Mouse (Mus musculus) hindbrain, embryonic 10.5 days (tissue): Measurements from ENCODE around the gene Mrpl20. TPM values are rescaled to one million over a fixed set of nuclear protein-coding genes. Genes with fewer than 3 reads are reported as not detected.

Experiments used
- DNase-seq: peaks from one replicate; pipeline ENCODE4 v3.0.0-alpha.2; 2017; ENCODE audit warnings: low spot score
- H3K27ac ChIP-seq: fragments of 300-500 bp; sonication (generic); 2 replicates; pipeline ENCODE4 v1.5.1; 2016; ENCODE audit warnings: mild to moderate bottlenecking, moderate library complexity
- H3K27me3 ChIP-seq: fragments of 300-500 bp; sonication (generic); 2 replicates; pipeline ENCODE4 v1.6.1; 2016; ENCODE audit warnings: mild to moderate bottlenecking; ENCODE audit not compliant: poor library complexity, insufficient read depth, severe bottlenecking
- H3K36me3 ChIP-seq: fragments of 300-500 bp; sonication (generic); 2 replicates; pipeline ENCODE4 v1.6.1; 2016; ENCODE audit warnings: mild to moderate bottlenecking, moderate library complexity
- H3K4me1 ChIP-seq: fragments of 300-500 bp; sonication (generic); replicated peaks from 2 replicates; pipeline ENCODE4 v1.6.1; 2016; ENCODE audit warnings: mild to moderate bottlenecking
- H3K4me3 ChIP-seq: fragments of 300-500 bp; sonication (generic); 2 replicates; pipeline ENCODE4 v1.5.1; 2016; ENCODE audit warnings: mild to moderate bottlenecking, moderate library complexity
- H3K9me3 ChIP-seq: fragments of 300-500 bp; sonication (generic); 2 replicates; pipeline ENCODE4 v1.6.1; 2016; ENCODE audit warnings: mild to moderate bottlenecking, moderate library complexity
- WGBS: fragments of 180-500 bp; shearing (Covaris S2); methylation state at CpG from one replicate; pipeline ENCODE4 v1.1.7; 2016; 5-methylcytosine and 5-hydroxymethylcytosine counted together
- polyA plus RNA-seq: library from polyadenylated mRNA; unstranded; fragments of >200 nt; fragmentation: Nextera tagmentation; extraction: Ambion mirVana; gene quantifications from 2 replicates; pipeline ENCODE4 v1.2.1, GENCODE M21; 2016

The Mrpl20 gene
- polyA plus RNA-seq, 1 experiment from 2014 or later: 252 TPM

- peaks cover 24% of the 10 kb centered on the region for H3K27me3 ChIP-seq
- H3K36me3 ChIP-seq: peaks cover 28% of the 10 kb centered on the region
- WGBS: 4% methylated on average over 8 of the region's 8 CpGs
- peak overlapping the region; percentile 88 for H3K27ac ChIP-seq
- H3K4me3 ChIP-seq: peak overlapping the region; percentile 57
- H3K4me1 ChIP-seq: peaks cover 40% of the 10 kb centered on the region
- peak; percentile 40 for DNase-seq
- H3K9me3 ChIP-seq: no peaks in the 10 kb centered on the region
Measured at GRCm38 (mm10) chr4:155840076-155841002, 37.7 kb downstream of the Mrpl20 start.

DNA sequence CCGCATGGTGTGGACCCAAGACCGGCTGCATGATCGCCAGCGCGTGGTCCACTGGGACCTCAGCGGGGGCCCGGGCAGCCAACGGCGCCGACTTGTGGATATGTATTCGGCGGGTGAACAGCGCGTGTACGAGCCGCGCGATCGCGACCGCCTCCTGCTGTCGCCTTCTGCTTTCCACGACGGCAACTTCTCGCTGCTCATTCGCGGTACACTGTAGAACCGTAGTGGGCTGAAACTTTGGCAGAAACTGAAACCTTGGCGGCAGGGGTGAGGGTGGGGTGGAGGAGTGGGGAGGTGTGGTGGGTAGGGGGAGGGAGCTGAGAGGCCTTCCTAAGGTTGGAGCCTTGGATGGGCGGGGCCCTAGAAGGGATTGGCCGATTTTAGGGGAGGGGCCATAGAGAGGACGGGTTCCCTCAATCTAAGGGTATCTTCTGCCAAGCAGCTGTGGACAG, 38.4 kb downstream of the Mrpl20 start:
- H3K9me3 ChIP-seq: no peaks in the 10 kb centered on the region
- WGBS: 1% methylated on average over 32 of the region's 32 CpGs
- peaks cover 24% of the 10 kb centered on the region for H3K27me3 ChIP-seq
- peaks cover 40% of the 10 kb centered on the region for H3K4me1 ChIP-seq
- H3K36me3 ChIP-seq: peaks cover 26% of the 10 kb centered on the region
- H3K27ac ChIP-seq: peak overlapping the region; percentile 88
- peak overlapping the region; percentile 57 for H3K4me3 ChIP-seq
- DNase-seq: peak; percentile 51

- Histone ChIP-seq H3K27ac (no peak overlapping the region; the same call in 1 of the 2 replicates), H3K4me1 (peaks cover 45% of the 10 kb centered on the region), H3K36me3 (peaks cover 26% of the 10 kb centered on the region), H3K4me3 (peak overlapping the region; percentile 57), H3K9me3 (no peaks in the 10 kb centered on the region), H3K27me3 (peaks cover 24% of the 10 kb centered on the region)
- no peak for DNase-seq
- WGBS: 36% methylated on average over 38 of the region's 38 CpGs
Measured at GRCm38 (mm10) chr4:155841651-155842270, 39.1 kb downstream of the Mrpl20 start.

DNA sequence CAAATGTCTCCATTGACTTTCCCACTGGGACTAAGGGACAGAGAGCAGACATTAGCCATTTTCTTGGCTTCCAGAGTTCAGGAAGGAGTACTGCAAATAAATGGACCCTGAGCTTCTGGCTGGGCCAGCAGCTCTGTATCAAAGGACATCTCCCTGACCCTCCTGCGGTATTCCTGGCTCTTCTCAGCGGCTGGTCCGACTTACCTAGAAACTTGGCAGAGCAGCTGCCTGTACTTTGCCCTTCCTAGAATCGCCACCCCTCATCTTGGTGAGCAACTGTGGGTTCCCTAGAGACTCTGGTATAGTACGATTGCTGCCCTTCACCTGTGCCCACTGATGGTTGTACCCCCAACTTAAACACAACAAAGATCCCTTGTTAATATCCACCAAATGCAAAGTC, 40.6 kb downstream of the Mrpl20 start:
- Histone ChIP-seq H3K9me3 (no peaks in the 10 kb centered on the region), H3K27me3 (peaks cover 24% of the 10 kb centered on the region), H3K4me3 (no peak overlapping the region), H3K36me3 (peaks cover 26% of the 10 kb centered on the region), H3K4me1 (peaks cover 55% of the 10 kb centered on the region), H3K27ac (no peak overlapping the region)
- no peak for DNase-seq
- WGBS: 88% methylated on average over 5 of the region's 5 CpGs

DNA sequence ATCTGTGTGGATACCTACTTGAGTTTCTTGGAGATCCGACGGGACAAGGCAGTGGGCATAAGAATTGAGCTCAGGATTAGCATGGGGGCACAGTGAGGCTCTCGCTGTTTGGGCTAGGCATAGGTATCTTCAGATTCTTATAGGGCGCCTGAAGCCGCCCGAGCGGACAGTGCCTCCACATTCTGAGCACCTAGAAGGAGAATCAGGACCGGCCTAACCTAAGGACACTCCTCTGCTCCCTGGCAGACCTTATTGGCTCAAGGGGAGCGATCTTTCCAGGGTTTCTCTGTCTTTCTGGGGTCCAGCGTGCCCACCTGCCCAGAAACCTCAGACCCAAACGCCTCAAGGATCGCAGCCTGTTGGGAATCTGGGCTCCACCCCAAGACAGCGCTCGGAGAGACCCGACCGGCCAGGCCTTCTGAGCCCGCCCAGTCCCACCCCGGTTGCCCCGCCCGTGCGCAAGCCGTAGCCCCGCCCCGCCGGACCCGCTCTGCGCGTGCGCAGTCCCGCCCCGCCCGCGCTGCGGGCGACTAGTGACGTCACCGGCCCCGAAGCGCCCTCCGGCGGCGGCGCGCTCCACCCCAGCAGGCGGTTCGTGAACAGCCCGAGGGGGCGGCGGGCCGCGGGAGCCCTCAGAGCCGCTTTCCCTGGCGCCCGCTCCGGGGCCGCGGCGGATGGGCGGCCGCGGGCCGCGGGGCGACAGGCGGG, 44.3 kb downstream of the Mrpl20 start, which contains the start of gene Dvl1:
Gene Dvl1, plus strand, starts transcription at position 532 of the 708 bp plus-strand sequence.
- H3K4me3 ChIP-seq: peak within 1 kb of the TSS; percentile 88
- peaks cover 43% of the 10 kb centered on the region for H3K4me1 ChIP-seq
- H3K9me3 ChIP-seq: no peaks in the 10 kb centered on the region
- H3K36me3 ChIP-seq: peaks cover 34% of the 10 kb centered on the region
- H3K27ac ChIP-seq: peak within 1 kb of the TSS; percentile 91
- 2% methylated on average over 65 of the region's 65 CpGs for WGBS
- DNase-seq: peak; percentile 95
- peaks cover 8% of the 10 kb centered on the region for H3K27me3 ChIP-seq

DNA sequence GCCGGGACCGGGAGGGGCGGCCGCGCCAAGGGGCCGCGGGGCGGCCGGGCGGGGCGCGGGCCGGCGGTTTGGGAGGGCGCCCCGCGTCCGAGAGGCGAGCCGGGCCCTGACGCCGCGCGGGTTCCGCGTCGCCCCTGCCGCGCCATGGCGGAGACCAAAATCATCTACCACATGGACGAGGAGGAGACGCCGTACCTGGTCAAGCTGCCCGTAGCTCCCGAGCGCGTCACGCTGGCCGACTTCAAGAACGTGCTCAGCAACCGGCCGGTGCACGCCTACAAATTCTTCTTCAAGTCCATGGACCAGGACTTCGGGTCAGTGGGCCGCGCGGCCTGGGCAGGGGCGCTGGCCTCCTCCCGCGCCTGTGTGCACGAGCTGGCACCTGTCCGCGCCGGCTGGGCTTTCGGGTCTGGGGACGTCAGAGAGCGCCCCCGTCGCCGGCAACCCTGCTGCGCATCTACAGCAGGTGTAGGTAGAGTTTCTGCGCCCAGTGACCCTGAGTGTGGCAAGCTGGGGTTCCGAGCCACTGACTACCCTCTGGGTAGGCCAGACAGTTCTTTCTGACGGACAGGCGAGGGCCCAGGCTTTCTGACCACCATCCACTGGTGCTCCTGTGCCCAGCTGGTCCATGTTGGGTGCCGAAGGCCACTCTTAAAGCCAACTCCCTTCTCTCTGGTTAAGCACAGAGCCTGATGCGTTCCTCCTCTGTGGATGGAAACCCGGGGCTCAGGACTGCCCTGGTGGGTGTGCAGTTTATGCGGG, 45.1 kb downstream of the Mrpl20 start:
- no peak for DNase-seq
- H3K27ac ChIP-seq: peak overlapping the region; percentile 91
- peak overlapping the region; percentile 88 for H3K4me3 ChIP-seq
- peaks cover under 1% of the 10 kb centered on the region; the same call in 1 of the 2 replicates for H3K27me3 ChIP-seq
- peaks cover 30% of the 10 kb centered on the region for H3K36me3 ChIP-seq
- H3K4me1 ChIP-seq: peaks cover 43% of the 10 kb centered on the region
- WGBS: 2% methylated on average over 69 of the region's 69 CpGs
- H3K9me3 ChIP-seq: no peaks in the 10 kb centered on the region

DNA sequence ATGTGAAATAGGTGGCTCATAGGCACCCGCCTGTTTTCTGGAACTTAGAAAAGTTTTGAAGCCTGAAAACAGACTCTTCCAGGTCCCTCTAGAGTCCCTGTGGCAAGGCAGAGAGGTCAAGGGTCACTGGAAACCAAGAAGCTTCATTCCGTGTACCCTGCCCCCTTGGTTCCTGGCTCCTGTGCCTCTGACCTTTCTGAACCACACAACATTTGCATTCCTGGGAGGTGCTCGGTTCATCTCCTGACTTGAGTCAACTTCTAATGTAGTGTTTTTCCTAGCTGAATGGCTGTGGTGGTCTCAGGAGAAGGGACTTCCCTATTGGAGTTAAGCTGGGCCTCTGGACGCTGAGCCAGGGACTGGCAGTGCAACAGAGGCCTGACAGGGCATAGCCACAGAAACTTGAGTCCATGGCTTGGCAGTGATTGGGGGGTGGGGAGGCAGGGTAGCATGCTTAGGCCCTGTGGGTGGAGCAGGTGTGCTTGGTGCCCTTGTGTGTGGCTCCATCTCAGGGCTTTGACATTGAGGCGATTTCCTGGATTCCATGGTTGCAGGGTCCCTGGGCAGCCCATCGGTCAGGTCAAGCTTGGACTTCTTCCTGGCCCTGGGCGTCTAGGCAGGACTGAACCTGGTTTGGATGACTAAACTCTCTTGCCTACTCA, 45.9 kb downstream of the Mrpl20 start:
- H3K27ac ChIP-seq: no peak overlapping the region; the same call in 1 of the 2 replicates
- H3K4me3 ChIP-seq: peak overlapping the region; percentile 88
- 50% methylated on average over 7 of the region's 7 CpGs for WGBS
- DNase-seq: no peak
- H3K36me3 ChIP-seq: peaks cover 29% of the 10 kb centered on the region
- no peaks in the 10 kb centered on the region for H3K27me3 ChIP-seq
- peaks cover 43% of the 10 kb centered on the region for H3K4me1 ChIP-seq
- H3K9me3 ChIP-seq: no peaks in the 10 kb centered on the region

DNA sequence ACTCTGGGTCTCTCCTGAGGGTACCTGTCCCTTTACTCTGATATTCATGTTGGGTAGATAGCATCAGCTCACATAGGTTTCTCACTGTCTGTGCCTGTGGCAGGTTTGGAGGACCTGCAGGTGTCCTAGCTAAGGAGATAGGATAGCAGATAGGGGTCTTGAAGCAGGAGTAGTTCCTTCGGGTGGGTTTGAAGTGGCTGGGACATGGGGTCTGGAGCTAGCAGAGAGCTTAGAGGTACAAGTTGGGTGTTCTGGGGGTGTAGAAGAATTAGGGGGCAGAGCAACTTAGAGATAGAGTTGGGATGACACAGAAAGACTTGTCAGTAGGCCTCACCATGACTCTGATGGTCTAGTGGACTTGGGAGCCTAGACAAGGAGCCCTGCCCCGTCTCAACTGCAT, 46.7 kb downstream of the Mrpl20 start:
- no peaks in the 10 kb centered on the region for H3K9me3 ChIP-seq
- 0 out of 2 replicates have a peak overlapping the region, but pooled peaks have one; percentile 88 for H3K4me3 ChIP-seq
- 84% methylated on average over 2 of the region's 2 CpGs for WGBS

GRCm38 (mm10) chr4:155849792-155850451, 47.2 kb downstream of the Mrpl20 start:
- Histone ChIP-seq H3K36me3 (peaks cover 39% of the 10 kb centered on the region), H3K27ac (no peak overlapping the region), H3K4me3 (no peak overlapping the region), H3K27me3 (no peaks in the 10 kb centered on the region), H3K9me3 (no peaks in the 10 kb centered on the region), H3K4me1 (peaks cover 43% of the 10 kb centered on the region)
- DNase-seq: no peak
- WGBS: 95% methylated on average over 3 of the region's 3 CpGs

More for the DNA sequence above, 46.7 kb downstream of the Mrpl20 start:
- Histone ChIP-seq H3K27ac (no peak overlapping the region), H3K27me3 (no peaks in the 10 kb centered on the region), H3K36me3 (peaks cover 33% of the 10 kb centered on the region), H3K4me1 (peaks cover 43% of the 10 kb centered on the region)
- DNase-seq: no peak

DNA sequence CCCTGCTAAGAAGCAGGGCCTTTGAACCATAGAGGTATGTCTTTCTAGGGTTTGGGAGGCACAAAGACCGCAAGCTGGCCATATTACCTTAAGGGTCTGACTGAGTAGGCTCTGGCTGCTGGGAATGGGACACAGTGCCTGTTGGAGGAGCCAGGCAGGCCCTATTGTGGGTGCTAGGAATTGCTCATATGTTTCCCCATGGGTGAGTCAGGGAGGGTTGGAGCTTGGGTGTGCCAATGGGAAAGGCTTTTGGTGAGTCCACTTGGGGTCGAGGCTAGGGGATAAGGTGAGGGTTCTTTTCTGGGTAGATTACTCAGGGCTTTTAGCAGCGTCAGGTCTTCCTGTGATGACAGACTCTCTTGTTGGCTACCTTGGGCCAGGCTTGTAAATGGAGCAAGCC, 48.7 kb downstream of the Mrpl20 start:
- no peak overlapping the region for H3K4me3 ChIP-seq
- peaks cover 53% of the 10 kb centered on the region for H3K36me3 ChIP-seq
- H3K27ac ChIP-seq: no peak overlapping the region
- peaks cover 41% of the 10 kb centered on the region for H3K4me1 ChIP-seq
- no peaks in the 10 kb centered on the region for H3K27me3 ChIP-seq
- no peaks in the 10 kb centered on the region for H3K9me3 ChIP-seq
- no peak for DNase-seq
- WGBS: 92% methylated on average over 3 of the region's 3 CpGs

- Histone ChIP-seq H3K27me3 (no peaks in the 10 kb centered on the region), H3K9me3 (no peaks in the 10 kb centered on the region), H3K4me1 (peaks cover 35% of the 10 kb centered on the region), H3K36me3 (peaks cover 59% of the 10 kb centered on the region), H3K4me3 (no peak overlapping the region), H3K27ac (no peak overlapping the region)
- WGBS: 90% methylated on average over 2 of the region's 2 CpGs
- DNase-seq: no peak
Measured at GRCm38 (mm10) chr4:155851951-155852411, 49.3 kb downstream of the Mrpl20 start.
